Mouse (Mus musculus) c-Kit-positive CD71-positive TER-119-positive erythroid progenitor cells, embryonic 14.5 days (primary cell): ENCODE measurements at regions not wholly inside any gene's neighbourhood (a gene's known extent, or its start where the extent isn't known, plus 50 kb on each side); places are given as distances from the start of the nearest gene placed in this dataset.
A peak's percentile ranks its signal among the peaks of the same experiment; 100 is the strongest.
"Not testable (repeated sequence)": the region's sequence is repeated elsewhere in the genome, so short reads cannot be mapped to it uniquely, and the experiment has no call there.

Source experiments
- DNase-seq: peaks from one replicate; pipeline ENCODE4 v3.0.0-alpha.2; 2013; ENCODE audit warnings: low spot score

GRCm38 (mm10) chr9:115422786-115423185, 112.6 kb upstream of the Stt3b start:
- DNase-seq: no peak

GRCm38 (mm10) chr9:115426682-115427081, 116.5 kb upstream of the Stt3b start:
- DNase-seq: no peak

GRCm38 (mm10) chr9:115430271-115430670, 120.0 kb upstream of the Stt3b start:
- DNase-seq: no peak

DNA sequence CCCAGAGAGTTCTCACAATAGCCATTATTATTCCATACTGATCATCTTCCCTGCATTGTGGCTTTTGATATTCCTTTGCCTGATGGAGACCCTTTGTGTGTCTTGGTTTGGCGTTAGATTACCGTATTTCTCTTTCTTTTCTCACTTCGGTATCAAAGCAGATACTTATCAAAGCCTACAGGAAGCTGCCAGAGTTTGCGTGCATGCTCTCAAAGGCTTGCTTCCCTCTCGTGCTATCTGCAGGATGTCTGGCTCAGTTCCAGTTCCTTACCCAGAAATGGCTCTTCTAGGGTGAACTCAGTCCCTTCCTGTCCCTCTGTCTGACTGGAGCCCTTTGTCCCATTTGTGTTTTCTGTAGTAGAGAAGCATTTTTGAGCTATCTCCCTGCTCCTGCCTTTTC, 124.5 kb upstream of the Stt3b start:
- DNase-seq: no peak

DNA sequence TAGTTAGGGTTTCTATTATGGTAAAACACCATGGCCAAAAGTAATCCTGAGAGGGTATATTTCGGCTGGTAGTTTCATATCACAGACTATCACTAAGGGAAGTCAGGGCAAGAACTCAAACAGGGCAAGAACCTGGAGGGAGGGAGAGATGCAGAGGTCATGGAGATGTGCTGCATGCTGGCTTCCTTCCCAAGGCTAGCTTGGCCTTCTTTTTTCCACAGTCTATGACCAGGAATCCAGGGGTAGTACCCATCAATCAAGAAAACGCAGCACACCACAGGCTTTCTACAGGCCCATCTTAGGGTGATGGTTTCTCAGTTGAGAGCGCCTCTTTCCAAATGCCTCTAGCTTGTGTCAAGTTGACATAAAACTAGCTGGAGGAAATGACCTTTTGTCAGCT, 126.1 kb upstream of the Stt3b start:
- no peak for DNase-seq

DNA sequence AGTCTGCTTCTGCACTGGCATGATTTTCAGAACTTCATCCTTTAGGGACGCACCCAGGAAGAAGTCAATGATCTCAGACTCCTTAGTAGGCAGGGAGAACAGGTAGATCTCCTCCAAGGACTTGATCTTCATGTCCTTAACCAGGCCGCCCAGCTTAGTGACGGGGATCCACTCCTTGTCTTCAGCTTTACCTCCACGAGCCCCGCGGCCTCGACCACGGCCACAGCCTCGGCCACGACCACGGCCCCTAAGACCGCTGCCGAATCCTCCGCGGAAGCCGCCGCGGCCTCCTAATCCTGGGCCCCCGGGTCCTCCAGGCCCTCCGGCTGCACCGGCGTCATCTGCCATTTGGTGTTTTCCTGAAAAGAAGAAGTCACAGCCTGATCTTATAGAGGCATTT, 128.0 kb upstream of the Stt3b start:
- DNase-seq: not testable (repeated sequence)

DNA sequence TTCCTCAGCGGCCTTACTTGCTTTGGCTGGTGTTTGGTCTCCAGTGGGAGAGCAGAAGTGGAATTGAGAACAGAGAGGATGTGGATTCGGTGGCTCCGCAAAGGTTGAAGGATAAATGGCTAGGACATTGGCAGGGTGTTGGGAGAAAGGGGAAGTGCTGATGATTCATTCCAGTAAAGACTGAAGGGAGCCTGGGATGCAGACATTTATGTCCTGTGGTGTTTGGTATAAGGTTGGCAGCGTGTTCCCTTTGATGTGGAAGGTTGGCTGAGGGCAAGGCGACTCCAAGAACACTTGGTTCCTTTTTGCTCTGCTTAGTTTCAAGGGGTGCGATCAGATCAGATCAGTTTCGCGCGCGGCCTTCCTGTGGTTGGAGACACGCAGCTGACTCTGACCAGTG, 136.5 kb upstream of the Stt3b start:
- no peak for DNase-seq

DNA sequence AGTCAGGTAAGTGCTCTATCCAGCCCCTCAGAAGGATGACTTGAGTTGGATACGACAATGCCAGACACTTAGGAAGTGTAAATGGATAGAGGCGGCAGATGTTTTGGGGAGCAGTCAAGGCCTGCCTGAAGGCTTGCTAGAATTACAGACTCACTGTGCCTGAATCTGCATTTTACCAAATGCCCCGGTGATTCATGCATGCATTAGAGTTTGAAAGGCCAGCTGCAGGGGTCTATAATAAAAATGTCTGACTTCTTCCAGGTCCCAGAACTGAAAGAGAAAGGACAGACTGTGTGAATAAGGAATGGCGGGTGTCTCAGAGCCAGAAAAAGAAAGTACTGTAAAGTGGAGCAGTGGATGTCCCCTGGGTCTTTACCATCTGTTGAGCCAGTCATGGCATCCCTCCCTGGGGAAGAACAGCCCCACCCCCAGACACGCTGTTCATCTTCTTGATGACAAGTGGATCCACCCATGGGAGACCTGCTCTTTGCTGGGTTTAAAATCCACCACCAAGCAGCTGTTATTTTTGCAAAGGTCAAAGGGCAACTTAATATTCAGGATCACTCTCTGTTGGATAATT, 140.6 kb upstream of the Stt3b start:
- DNase-seq: no peak

DNA sequence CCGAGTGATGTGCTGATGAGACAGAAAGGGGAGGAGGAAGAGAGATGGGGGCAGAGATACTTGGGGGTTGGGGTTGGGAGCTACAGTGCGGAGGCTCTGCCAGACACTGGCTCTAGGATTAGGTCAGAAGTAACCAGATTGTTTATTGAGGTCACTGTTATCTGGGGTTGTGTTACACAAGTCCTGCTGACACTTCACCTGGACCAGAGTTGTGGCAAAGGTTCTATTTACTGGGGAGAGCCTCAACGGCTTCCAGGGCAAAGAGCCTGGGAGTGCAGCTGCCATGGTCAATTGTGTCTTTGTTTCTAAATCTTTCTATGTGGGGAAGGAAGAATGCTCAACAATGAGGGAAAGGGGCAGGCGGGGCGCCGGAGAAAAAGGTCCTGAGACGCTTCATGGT, 144.6 kb upstream of the Stt3b start:
- no peak for DNase-seq

GRCm38 (mm10) chr9:115456121-115456520, 145.9 kb upstream of the Stt3b start:
- no peak for DNase-seq

DNA sequence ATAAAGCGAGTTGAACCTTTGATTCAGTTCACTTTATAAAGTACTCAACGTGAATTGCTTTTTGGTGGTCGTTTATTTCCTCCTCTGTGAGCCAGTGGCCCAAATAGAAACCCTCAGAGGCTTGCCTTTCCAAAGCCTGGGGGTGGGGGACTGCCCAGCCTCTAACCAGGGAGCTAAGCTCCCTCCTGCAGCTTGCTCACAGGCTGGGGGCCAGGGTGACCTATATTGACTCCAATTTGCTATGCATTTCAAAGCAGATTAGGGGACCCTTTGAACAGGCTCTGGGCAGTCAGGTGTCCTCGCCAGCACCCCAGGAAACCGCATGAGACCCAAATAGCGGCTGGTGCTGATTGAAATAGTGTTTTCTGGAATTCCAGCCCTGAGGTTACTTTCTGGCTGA, 146.4 kb upstream of the Stt3b start:
- no peak for DNase-seq

DNA sequence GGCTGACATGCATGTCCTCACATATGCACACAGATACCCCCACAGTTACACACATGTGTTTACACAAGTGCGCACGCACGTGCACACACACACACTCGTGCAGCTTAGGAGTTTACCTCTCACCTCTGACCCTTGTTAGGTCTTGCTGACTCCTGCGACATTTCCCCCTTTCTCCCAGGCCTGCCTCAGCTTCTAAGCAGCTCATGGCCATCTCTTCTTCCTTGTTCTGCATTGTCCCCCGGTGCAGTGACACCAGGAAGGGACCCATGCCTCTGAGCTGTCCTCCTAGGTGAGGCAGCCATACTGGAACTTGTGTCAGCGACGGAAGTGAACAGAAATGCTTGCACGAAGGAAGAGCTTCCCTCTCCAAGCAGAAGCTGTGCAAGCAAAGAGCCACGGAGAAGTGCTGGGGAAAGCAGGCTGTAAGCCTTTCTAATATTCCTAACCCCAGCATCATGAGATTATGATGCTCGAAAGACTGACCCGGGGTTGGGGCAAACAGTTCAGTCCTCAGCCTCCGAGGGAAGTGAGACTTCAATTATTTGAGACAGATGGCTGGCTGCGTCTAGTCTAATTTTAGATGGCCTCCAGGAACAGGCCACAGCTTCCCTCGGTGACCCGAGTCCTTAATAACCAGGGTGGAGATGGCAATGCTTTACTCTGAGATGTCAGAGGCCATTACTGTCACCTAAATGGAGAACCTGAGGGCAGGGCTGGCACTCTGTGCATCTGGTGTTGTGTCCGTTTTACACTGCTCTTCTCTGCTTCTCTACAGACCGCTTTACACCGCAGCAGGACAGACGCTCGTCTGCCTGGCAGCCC, 147.9 kb upstream of the Stt3b start:
- DNase-seq: no peak

GRCm38 (mm10) chr9:115459075-115459474, 148.9 kb upstream of the Stt3b start:
- not testable (repeated sequence) for DNase-seq

GRCm38 (mm10) chr9:115465326-115465725, 155.1 kb upstream of the Stt3b start:
- DNase-seq: no peak

DNA sequence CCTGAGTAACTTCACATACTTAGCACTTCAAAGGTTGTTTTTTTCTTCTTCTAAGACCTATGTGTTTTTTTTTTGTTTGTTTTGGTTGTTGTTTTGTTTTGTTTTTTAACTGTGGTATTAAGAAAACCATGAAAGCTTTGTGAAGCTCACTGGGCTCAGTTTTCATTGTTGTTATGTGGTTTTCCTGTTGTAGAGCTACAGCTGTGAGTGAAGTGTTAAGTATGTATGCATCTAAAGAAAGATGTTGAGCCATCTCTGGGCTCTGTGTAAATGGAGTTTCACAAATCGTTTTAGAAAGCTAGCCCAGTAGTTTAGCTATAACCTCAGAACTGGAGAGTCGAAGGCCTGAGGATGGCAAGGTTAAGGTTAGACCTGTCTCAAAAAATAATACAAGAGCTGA, 158.4 kb upstream of the Stt3b start:
- no peak for DNase-seq

GRCm38 (mm10) chr9:115471582-115471981, 161.4 kb upstream of the Stt3b start:
- no peak for DNase-seq

GRCm38 (mm10) chr9:115473037-115473436, 162.8 kb upstream of the Stt3b start:
- peak; percentile 40 for DNase-seq

DNA sequence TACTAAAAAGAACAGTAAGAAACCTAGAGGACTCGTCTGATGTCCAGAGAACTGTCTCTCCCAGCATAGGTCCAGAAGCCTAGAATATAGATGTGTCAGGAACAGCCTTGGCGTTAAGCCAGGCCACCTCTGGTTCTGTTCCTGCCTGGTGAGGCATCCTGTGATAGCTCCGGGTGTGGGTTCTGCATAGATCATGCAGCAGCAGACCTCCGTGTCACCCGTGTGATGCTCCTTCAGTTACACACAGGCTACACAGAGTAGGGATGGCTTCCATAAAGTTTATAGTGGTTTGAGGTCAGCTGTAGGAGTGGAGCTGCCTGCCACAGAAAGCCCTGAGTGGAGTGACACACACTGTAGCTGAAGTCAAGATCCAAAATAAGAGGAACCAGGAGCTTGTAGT, 163.6 kb upstream of the Stt3b start:
- DNase-seq: peak; percentile 19

DNA sequence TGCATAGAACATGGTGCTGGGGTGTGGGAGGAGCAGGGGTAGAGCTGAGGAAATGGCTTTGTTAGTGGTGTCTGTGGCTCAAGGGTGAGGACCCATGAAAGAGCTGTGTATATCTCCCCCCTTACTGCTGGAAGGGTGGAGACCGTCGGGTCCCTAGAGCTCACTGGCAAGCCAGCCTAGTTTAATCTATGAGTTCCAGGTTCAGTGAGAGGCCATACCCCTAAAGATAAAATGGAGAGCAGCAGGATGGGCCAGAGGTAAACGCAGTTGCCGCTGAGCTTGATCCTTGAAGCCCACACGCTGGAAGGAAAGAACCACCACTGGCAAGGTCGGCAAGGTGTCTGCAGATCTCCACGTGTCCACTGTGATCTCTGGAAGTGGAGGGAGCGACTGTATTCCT, 164.1 kb upstream of the Stt3b start:
- peak; percentile 34 for DNase-seq

DNA sequence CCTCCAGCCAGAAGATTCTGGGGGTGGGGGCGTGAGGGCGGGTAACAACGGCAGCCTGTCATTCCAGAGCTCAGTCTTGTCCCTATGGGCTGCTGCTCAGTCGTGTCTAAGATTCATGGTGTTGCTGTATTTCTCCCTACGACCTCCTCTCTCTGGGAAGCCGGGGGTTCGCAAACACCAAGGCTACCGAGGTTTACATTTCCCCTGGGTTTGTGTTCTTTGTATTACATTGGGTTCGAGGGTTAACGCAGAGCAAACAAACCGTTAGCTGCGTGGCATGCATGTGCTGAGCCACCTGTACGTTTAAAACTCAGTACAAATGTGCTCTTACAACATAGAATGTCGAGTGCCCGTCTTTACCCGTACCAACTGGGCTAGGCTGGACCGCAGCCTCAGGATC, 166.0 kb upstream of the Stt3b start:
- DNase-seq: no peak

- DNase-seq: no peak
These were observed 167.5 kb upstream of the Stt3b start for GRCm38 (mm10) chr9:115477556-115478220.

DNA sequence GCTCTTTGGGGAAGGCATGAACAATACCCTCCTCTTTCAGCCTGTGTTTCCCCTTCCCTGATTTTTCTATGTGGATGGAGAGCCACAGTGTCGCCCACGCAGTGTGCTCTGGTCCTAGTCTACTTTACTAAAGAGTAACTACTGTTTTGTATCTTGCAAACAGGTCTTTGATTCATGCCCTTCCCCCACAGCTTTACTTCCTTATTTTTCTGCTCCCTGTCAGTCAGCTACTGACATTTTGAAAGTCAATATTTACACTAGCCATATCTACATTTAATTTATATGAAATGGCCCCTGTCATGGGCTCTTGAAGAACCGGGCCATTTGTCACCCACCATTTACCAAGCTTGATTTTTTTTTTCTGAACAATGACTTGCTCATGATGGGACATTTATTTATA, 168.7 kb upstream of the Stt3b start:
- DNase-seq: no peak

DNA sequence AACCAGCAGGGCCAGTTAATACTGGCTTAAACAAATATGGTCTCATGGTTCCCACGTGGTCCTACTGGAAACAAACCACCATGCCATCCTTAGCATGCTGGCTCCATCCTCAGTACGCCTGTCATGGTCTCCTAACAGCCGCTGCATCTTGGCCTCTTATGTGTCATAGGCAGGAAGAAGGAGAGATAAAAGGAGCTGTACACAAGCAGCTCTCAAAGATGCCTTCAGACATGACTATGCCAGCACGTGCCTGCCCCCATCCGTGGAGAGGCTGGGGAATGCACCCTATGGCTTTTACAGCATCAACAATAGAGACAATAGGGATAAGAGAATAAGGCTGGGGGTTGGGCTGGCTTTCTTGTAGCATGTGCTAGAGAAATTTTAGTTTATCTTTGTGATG, 171.0 kb upstream of the Stt3b start:
- no peak for DNase-seq
